Comparison of ENCODE assay signal across 12 mouse cellular contexts in genomic region chr6:95650082-95650722, GRCm38 (mm10).
DNase-seq lines count a peak whose midpoint lies in the region.
"Had no signal": no experiment of that assay in that cellular context is flagged by ENCODE, and none has a peak within 500 bp of the region (broad histone marks: within the 10 kb centered on the region; RNA-seq: fewer than 3 reads in every experiment).

No protein-coding gene starts in this region.

- 62% methylated on average over 13 of the region's 13 CpGs for WGBS in limb, embryonic 10.5 days

- peaks cover 15% of the 10 kb centered on the region for H3K36me3 ChIP-seq in limb, embryonic 10.5 days
- H3K36me3 ChIP-seq: forebrain, embryonic 15.5 days had no signal

- H3K27me3 ChIP-seq in limb, embryonic 10.5 days (ENCODE audit: low read depth, poor library complexity, severe bottlenecking): no peaks in the 10 kb centered on the region
- H3K27me3 ChIP-seq: forebrain, embryonic 15.5 days; limb, embryonic 13.5 days; megakaryocyte, embryonic 14.5 days had no signal

- DNase-seq in cerebellum, postnatal 10 days: peak; percentile 42 to 52
- no peak for DNase-seq in cerebellum, adult 9-10 months
- peak; percentile 12 for DNase-seq in kidney, postnatal 14 days
- DNase-seq in kidney, adult 18-20 months: no peak
- peak; percentile 18 for DNase-seq in R1 (ENCODE audit: low read depth, low spot score)
- DNase-seq in limb, embryonic 10.5 days (ENCODE audit: low spot score): peak; percentile 32
- no peak for DNase-seq in urinary bladder, adult 2 months (ENCODE audit: low spot score)
- DNase-seq in gastrocnemius, adult 8-10 months (ENCODE audit: low spot score in 2 of 2): no peak
- DNase-seq: cerebellum, adult 2 months had no signal

- H3K4me1 ChIP-seq in limb, embryonic 10.5 days: peaks cover 16% of the 10 kb centered on the region
- H3K4me1 ChIP-seq: megakaryocyte, embryonic 14.5 days had no signal

- H3K4me3 ChIP-seq in limb, embryonic 10.5 days: no peak overlapping the region
- H3K4me3 ChIP-seq: forebrain, embryonic 15.5 days; limb, embryonic 13.5 days; megakaryocyte, embryonic 14.5 days had no signal

- H3K9me3 ChIP-seq in limb, embryonic 10.5 days (replicated peaks): no peaks in the 10 kb centered on the region
- H3K9me3 ChIP-seq: forebrain, embryonic 15.5 days; limb, embryonic 13.5 days had no signal

- H3K27ac ChIP-seq in limb, embryonic 10.5 days: 0 out of 2 replicates have a peak overlapping the region, but pooled peaks have one; percentile 12
- H3K27ac ChIP-seq: forebrain, embryonic 15.5 days; limb, embryonic 13.5 days had no signal

Comparison
In these comparisons a context has a peak if more than half of its experiments do, and no peak if none do; other contexts are left out.
1. DNase-seq: peak in cerebellum, postnatal 10 days (2 of 2), kidney, postnatal 14 days (single experiment), R1 (single experiment) and limb, embryonic 10.5 days (single experiment); none in cerebellum, adult 9-10 months (single experiment), kidney, adult 18-20 months (single experiment), urinary bladder, adult 2 months (single experiment) and gastrocnemius, adult 8-10 months (0 of 2).